Mouse (Mus musculus): Measurements from ENCODE around the gene Col9a2.

The Col9a2 gene

GRCm38 (mm10) chr4:121084506-121084905 lies 45.3 kb downstream of the Col9a2 start:
- peak; percentile 50 for DNase-seq (ENCODE audit: low spot score)

GRCm38 (mm10) chr4:121088696-121089095 lies 49.5 kb downstream of the Col9a2 start:
- no peak for DNase-seq (ENCODE audit: low spot score)

- no peak for DNase-seq (ENCODE audit: low spot score)
These were observed 51.0 kb downstream of the Col9a2 start for GRCm38 (mm10) chr4:121090211-121090610.

GRCm38 (mm10) chr4:121097650-121098378 lies 58.6 kb downstream of the Col9a2 start, which contains the start of gene Zmpste24:
Gene Zmpste24, minus strand, starts transcription at chr4:121098241.
- DNase-seq (ENCODE audit: low spot score) = peak; percentile 94

GRCm38 (mm10) chr4:121103304-121103703 lies 64.1 kb downstream of the Col9a2 start:
- DNase-seq (ENCODE audit: low spot score) = no peak
